Mouse (Mus musculus) cerebellum, adult 11-12 months (tissue): ENCODE results near the gene Pdcd2.
"Not testable (repeated sequence)": the region's sequence is repeated elsewhere in the genome, so short reads cannot be mapped to it uniquely, and the experiment has no call there.

Experiments used
- DNase-seq: peaks from one replicate; pipeline ENCODE4 v3.0.0; 2022

Pdcd2 gene

GRCm38 (mm10) chr17:15526986-15527810 is at the start of gene Pdcd2:
Gene Pdcd2 (minus strand): TSS chr17:15527301.
- DNase-seq: peak; percentile 93

GRCm38 (mm10) chr17:15575056-15575455 is 48.0 kb upstream of the Pdcd2 start:
- DNase-seq: no peak

- DNase-seq: no peak
Measured at GRCm38 (mm10) chr17:15566908-15567307, 39.8 kb upstream of the Pdcd2 start.

- DNase-seq: peak; percentile 32
Measured at GRCm38 (mm10) chr17:15564928-15565300, 37.8 kb upstream of the Pdcd2 start.

- peak; percentile 99 for DNase-seq
Measured at GRCm38 (mm10) chr17:15564014-15564927, 37.2 kb upstream of the Pdcd2 start, which contains the start of gene Prdm9. Gene Prdm9 (minus strand): TSS chr17:15564354.

- DNase-seq: no peak
Measured at GRCm38 (mm10) chr17:15559946-15560345, 32.8 kb upstream of the Pdcd2 start.

GRCm38 (mm10) chr17:15549713-15550112 is 22.6 kb upstream of the Pdcd2 start:
- no peak for DNase-seq

GRCm38 (mm10) chr17:15546440-15546839 is 19.3 kb upstream of the Pdcd2 start:
- no peak for DNase-seq

GRCm38 (mm10) chr17:15543868-15544267 is 16.8 kb upstream of the Pdcd2 start:
- not testable (repeated sequence) for DNase-seq

- DNase-seq: no peak
Measured at GRCm38 (mm10) chr17:15540309-15540708, 13.2 kb upstream of the Pdcd2 start.

GRCm38 (mm10) chr17:15536457-15536904 is 9.4 kb upstream of the Pdcd2 start:
- DNase-seq: no peak

- no peak for DNase-seq
Measured at GRCm38 (mm10) chr17:15535943-15536342, 8.8 kb upstream of the Pdcd2 start.

- DNase-seq: no peak
Measured at GRCm38 (mm10) chr17:15535162-15535800, 8.2 kb upstream of the Pdcd2 start.

- DNase-seq: no peak
Measured at GRCm38 (mm10) chr17:15530141-15530540, 3.0 kb upstream of the Pdcd2 start.

GRCm38 (mm10) chr17:15528887-15529286 is 1.8 kb upstream of the Pdcd2 start:
- no peak for DNase-seq

GRCm38 (mm10) chr17:15527811-15528136 is 673 bp upstream of the Pdcd2 start:
- no peak for DNase-seq

- DNase-seq: no peak
Measured at GRCm38 (mm10) chr17:15526304-15526703, 797 bp downstream of the Pdcd2 start.

GRCm38 (mm10) chr17:15518766-15519165 is 8.3 kb downstream of the Pdcd2 start:
- DNase-seq: no peak

GRCm38 (mm10) chr17:15518186-15518585 is 8.9 kb downstream of the Pdcd2 start:
- DNase-seq: no peak

GRCm38 (mm10) chr17:15517776-15518175 is 9.3 kb downstream of the Pdcd2 start:
- DNase-seq: no peak

GRCm38 (mm10) chr17:15510694-15511093 is 16.4 kb downstream of the Pdcd2 start:
- DNase-seq: no peak

- DNase-seq: peak; percentile 96
Measured at GRCm38 (mm10) chr17:15499656-15500394, 27.3 kb downstream of the Pdcd2 start, which contains the start of the genes Psmb1 and Tbp. Gene Psmb1 (minus strand): TSS chr17:15499751. Gene Tbp (plus strand): TSS chr17:15499888.
